In the genomic region with DNA sequence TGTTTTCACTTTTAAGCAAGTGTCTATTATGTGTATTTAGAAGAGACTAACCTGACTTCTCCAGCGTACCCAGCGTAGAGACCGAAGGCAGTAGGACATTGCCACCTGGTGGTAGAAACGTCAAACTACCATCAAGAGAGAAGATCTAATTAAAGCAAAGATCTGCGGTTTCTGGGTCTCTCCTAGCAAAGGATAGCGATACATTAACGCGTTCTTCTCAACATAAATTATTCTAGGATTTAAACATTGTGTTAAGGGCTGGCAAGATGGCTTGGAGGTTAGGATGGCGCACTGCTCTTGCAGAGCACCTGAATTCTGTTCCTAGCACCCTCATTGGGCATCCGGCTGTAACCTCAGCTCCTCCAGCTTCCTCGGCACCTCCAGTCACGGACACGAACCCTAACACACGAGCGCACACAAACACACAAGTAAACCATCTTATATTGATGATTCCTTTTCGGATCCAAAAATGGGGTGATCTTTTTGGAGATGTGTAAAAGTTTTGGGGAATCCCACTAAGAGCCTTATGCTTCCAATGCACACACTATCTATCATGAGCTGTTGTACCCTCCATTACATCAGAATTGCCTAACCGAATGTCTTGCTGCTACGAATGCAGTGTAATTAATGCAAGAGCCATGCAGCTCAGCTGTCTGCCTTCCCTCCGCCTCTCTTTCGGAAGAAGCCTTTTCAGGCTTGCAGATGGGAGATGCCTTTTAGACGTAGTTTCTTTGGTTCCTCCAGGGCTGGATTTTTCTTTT, we compare ENCODE assay signal across 8 mouse cellular contexts. TPM values are rescaled to one million over a fixed set of nuclear protein-coding genes. Genes with fewer than 3 reads are reported as not detected.
DNase-seq lines count a peak whose midpoint lies in the region; ATAC-seq lines count a peak whose summit lies in the region.

No protein-coding gene starts in this region.

- intact Hi-C loops in heart, postnatal 14 days (cut with DNase I) = loop anchor here (1.0 to 2.0 kb wide), 2 partner anchors 42 to 214 kb away; no protein-coding TSS in a partner anchor

- 26% methylated on average over 21 of the region's 21 CpGs for WGBS in liver, embryonic 16.5 days (ENCODE audit: insufficient replicate concordance)
- 20% methylated on average over 21 of the region's 21 CpGs for WGBS in neural tube, embryonic 14.5 days

- no peaks in the 10 kb centered on the region for H3K36me3 ChIP-seq in liver, embryonic 16.5 days (ENCODE audit: control insufficient read depth, insufficient read depth)
- H3K36me3 ChIP-seq in neural tube, embryonic 14.5 days (ENCODE audit: control insufficient read depth, insufficient read depth, low read length) = no peaks in the 10 kb centered on the region

- H3K9ac ChIP-seq in liver, embryonic 16.5 days (ENCODE audit: low read depth, low read length) = no peak overlapping the region
- H3K9ac ChIP-seq in neural tube, embryonic 14.5 days (replicated peaks; ENCODE audit: low read depth, low read length) = peak overlapping the region; percentile 32; the same call in 1 of the 2 replicates

- no peak overlapping the region for H3K4me2 ChIP-seq in liver, embryonic 16.5 days (ENCODE audit: low read depth, low read length)
- H3K4me2 ChIP-seq in neural tube, embryonic 14.5 days (ENCODE audit: low read depth, low read length) = peak overlapping the region; percentile 42

- no peak overlapping the region for H3K27ac ChIP-seq in liver, embryonic 16.5 days (ENCODE audit: low read length)
- H3K27ac ChIP-seq in neural tube, embryonic 14.5 days (ENCODE audit: low read depth, low read length) = peak overlapping the region; percentile 63

- H3K27me3 ChIP-seq in liver, embryonic 16.5 days (ENCODE audit: control insufficient read depth, insufficient read depth, low read depth, low read length) = peaks cover 6% of the 10 kb centered on the region
- no peaks in the 10 kb centered on the region for H3K27me3 ChIP-seq in neural tube, embryonic 14.5 days (ENCODE audit: control insufficient read depth, insufficient read depth, low read length)

- H3K4me1 ChIP-seq in liver, embryonic 16.5 days (ENCODE audit: control insufficient read depth, low read depth, low read length) = no peaks in the 10 kb centered on the region; the same call in none of the 2 replicates
- H3K4me1 ChIP-seq in neural tube, embryonic 14.5 days (ENCODE audit: control insufficient read depth, insufficient read depth, low read length) = no peaks in the 10 kb centered on the region

- DNase-seq in ES-CJ7 (ENCODE audit: low read depth, low spot score) = peak; percentile 89
- DNase-seq in c-Kit-negative CD71-positive TER-119-positive erythroid progenitor cells, embryonic 14.5 days (ENCODE audit: low read depth, low spot score) = peak; percentile 42
- DNase-seq in fibroblast of lung, adult 2 months (ENCODE audit: low read depth) = peak; percentile 32
- DNase-seq in heart, postnatal 14 days = peak; percentile 36 to 72
- peak; percentile 53 to 63 for DNase-seq in kidney, postnatal 4 days
- peak; percentile 63 for DNase-seq in thymus, postnatal 25 days

- ATAC-seq in liver, embryonic 16.5 days (ENCODE audit: low read depth) = 0 out of 2 replicates have a peak, but pooled peaks have one; percentile 39
- peak; percentile 79 for ATAC-seq in neural tube, embryonic 14.5 days (ENCODE audit: low read depth)

- no peak overlapping the region for H3K4me3 ChIP-seq in liver, embryonic 16.5 days (ENCODE audit: low read depth, low read length)
- H3K4me3 ChIP-seq in neural tube, embryonic 14.5 days (ENCODE audit: low read depth, low read length) = peak overlapping the region; percentile 20

- H3K9me3 ChIP-seq in liver, embryonic 16.5 days (replicated peaks; ENCODE audit: control insufficient read depth, low read length) = no peaks in the 10 kb centered on the region
- no peaks in the 10 kb centered on the region for H3K9me3 ChIP-seq in neural tube, embryonic 14.5 days (ENCODE audit: control insufficient read depth, low read length)

RNA-seq across cellular contexts. Expression of a gene that starts 10.4 kb away (rescaled TPM):
- 1 to 10 TPM; 2.2 to 2.9 TPM for total RNA-seq in heart, postnatal 14 days (2021)
- polyA plus RNA-seq in liver, embryonic 16.5 days (2015; fragmentation: Nextera tagmentation; extraction: Ambion mirVana) = 0.72 and 0.99 TPM in 2 replicates
- polyA plus RNA-seq in neural tube, embryonic 14.5 days (2014; fragmentation: Nextera tagmentation; extraction: Ambion mirVana) = 42.4 and 52.4 TPM in 2 replicates

RNA-seq across cellular contexts. Expression of a gene that starts 17.3 kb away (rescaled TPM):
- not detected for total RNA-seq in heart, postnatal 14 days (2021)
- polyA plus RNA-seq in liver, embryonic 16.5 days (2015; fragmentation: Nextera tagmentation; extraction: Ambion mirVana) = not detected in 2 replicates
- polyA plus RNA-seq in neural tube, embryonic 14.5 days (2014; fragmentation: Nextera tagmentation; extraction: Ambion mirVana) = not detected in 2 replicates

RNA-seq across cellular contexts. Expression of a gene that starts 34.0 kb away (rescaled TPM):
- 10 to 100 TPM; 19.1 to 19.5 TPM for total RNA-seq in heart, postnatal 14 days (2021)
- 15.0 and 16.5 TPM in 2 replicates for polyA plus RNA-seq in liver, embryonic 16.5 days (2015; fragmentation: Nextera tagmentation; extraction: Ambion mirVana)
- 41.1 and 42.5 TPM in 2 replicates for polyA plus RNA-seq in neural tube, embryonic 14.5 days (2014; fragmentation: Nextera tagmentation; extraction: Ambion mirVana)

RNA-seq across cellular contexts. Expression of a gene that starts 40.0 kb away (rescaled TPM):
- total RNA-seq in heart, postnatal 14 days (2021) = not detected
- polyA plus RNA-seq in liver, embryonic 16.5 days (2015; fragmentation: Nextera tagmentation; extraction: Ambion mirVana) = not detected in 2 replicates
- not detected in 2 replicates for polyA plus RNA-seq in neural tube, embryonic 14.5 days (2014; fragmentation: Nextera tagmentation; extraction: Ambion mirVana)

RNA-seq across cellular contexts. Expression of a gene that starts 58.2 kb away (rescaled TPM):
- not detected for total RNA-seq in heart, postnatal 14 days (2021)
- not detected in 2 replicates for polyA plus RNA-seq in liver, embryonic 16.5 days (2015; fragmentation: Nextera tagmentation; extraction: Ambion mirVana)
- 0.41 and 1.1 TPM in 2 replicates for polyA plus RNA-seq in neural tube, embryonic 14.5 days (2014; fragmentation: Nextera tagmentation; extraction: Ambion mirVana)

Comparison
In these comparisons a context has a peak if more than half of its experiments do, and no peak if none do; other contexts are left out.
1. DNase-seq: peak in every context shown above with its lines; median percentile 89 in ES-CJ7; 63 in thymus, postnatal 25 days; 58 in kidney, postnatal 4 days; 54 in heart, postnatal 14 days; 42 in c-Kit-negative CD71-positive TER-119-positive erythroid progenitor cells, embryonic 14.5 days; 32 in fibroblast of lung, adult 2 months.
2. RNA of a gene that starts 10.4 kb away (polyA plus RNA-seq): 42.4 to 52.4 TPM in neural tube, embryonic 14.5 days; 0.72 to 0.99 TPM in liver, embryonic 16.5 days; every median in the first group is over 10 times any median in the second.